Mouse (Mus musculus) left cerebral cortex, postnatal 4 days (tissue): ENCODE data around the gene Rdh11. TPM values are rescaled to one million over a fixed set of nuclear protein-coding genes. Genes with fewer than 3 reads are reported as not detected.

Experiments
- DNase-seq: peaks from one replicate; pipeline ENCODE4 v3.0.0-alpha.2; 2022
- intact Hi-C: fragments of 180-260 bp; cut with DNase I; formaldehyde crosslinking; loops from one replicate; pipeline ENCODE4 v1.15.1; 2025
- total RNA-seq, 2 experiments: library from RNA; stranded (reverse); gene quantifications; 2 replicates each; pipeline ENCODE4 v1.2.3; 2021

Gene Rdh11
- total RNA-seq, 2 experiments from 2014 or later: 41.4 to 43.2 TPM

- intact Hi-C loops: no loop called here
- no peak for DNase-seq
These were observed 51.3 kb downstream of the Rdh11 start for GRCm38 (mm10) chr12:79140811-79141210.

- intact Hi-C loops: no loop called here
- DNase-seq: no peak
These were observed 52.7 kb downstream of the Rdh11 start for GRCm38 (mm10) chr12:79139417-79139816.

DNA sequence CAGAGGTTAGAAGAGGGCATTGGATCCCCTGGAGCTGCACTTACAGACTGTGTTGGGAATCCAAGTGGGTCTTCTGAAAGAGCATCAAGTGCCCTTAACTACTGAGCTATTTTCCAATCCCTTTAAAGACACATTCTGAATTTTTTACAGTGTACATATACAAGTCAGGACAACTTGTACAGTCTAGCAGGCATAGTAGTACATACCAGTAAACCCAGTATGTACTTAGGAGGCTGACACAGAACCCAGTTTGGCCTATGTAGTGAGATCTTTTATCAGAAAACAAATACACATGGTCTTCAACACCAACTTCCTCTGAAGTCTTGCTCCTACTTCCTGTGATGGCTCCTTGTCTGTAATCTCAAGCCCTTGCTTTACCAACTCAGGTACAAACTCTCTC, 53.1 kb downstream of the Rdh11 start:
- DNase-seq: no peak
- intact Hi-C loops: no loop called here

- DNase-seq: no peak
- intact Hi-C loops: no loop called here
These were observed 55.1 kb downstream of the Rdh11 start for GRCm38 (mm10) chr12:79136949-79137348.

DNA sequence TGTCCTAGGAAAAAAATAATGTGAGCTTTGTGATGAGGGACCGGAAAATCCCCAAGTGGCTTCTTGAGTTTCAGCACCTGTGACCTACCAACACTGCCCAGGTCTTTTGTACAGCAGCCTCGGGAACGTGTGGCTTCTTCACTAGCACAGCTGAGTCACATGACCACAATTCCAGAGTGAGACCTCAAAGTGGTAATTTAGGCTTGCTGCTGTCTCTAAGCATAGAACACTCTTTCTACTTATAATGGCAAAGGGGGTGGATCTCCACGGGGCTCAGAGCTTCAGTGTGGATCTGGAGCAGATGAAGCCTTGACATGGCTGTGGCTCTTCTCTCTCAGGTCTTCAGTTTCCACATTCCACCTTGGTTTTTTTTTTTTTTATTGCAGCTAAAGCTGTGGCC, 57.0 kb downstream of the Rdh11 start:
- no peak for DNase-seq
- intact Hi-C loops: no loop called here

DNA sequence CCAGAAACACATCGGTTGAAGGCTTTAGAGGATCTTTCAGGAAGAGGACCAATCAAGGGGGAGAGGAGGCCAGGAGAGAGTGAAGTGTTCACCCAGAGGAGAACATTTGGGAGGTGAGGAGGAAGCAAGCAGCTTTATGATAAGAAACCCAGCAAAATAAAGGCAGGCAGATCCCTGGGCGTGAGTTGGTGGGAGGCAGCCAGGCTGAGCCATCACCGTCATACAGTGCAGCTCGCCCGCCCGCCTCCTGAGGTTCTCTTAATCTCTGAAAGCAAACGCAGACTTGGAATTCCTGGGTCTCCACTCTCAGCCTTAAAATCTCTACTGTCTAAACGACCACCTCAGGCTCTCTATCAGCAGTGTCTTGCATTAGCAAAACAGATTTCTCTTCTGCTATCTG, 57.4 kb downstream of the Rdh11 start:
- no peak for DNase-seq
- intact Hi-C loops: no loop called here

DNA sequence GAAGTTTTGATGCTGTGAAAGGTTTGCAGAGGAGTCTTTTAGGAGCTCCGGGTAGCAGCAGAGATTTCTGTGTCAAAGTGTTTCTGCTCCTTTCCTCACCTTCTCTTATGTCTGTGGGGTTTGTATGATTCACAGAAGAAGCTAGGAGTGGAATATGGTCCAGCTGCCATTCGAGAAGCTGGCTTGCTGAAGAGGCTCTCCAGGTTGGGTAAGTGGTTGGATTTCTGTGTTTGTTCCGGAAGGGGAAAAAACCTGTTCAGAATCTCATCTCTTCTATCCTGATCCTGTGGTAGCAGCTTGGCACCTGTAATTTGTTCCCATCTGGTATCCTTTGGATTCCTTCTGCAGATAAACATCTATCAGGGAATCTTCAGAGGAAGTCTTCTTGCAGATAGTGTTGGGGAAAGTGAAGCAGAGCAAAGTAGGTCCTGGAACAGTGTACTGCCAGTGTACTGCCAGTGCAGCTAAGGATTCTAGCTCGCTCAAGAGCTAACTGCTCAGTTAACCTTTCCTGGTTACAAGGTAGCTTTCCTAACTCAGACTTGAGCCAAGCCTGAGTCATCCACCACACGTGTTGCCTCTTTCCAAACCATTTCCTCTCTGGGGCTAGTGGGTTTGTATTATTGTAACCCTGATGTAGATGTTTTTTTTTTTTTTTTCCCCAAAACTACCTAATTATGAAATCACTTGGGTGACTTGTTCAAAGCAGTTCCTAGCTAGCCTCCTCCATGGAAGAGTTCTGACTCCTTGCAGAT, 60.2 kb downstream of the Rdh11 start:
- no peak for DNase-seq
- intact Hi-C loops: no loop called here

- intact Hi-C loops: no loop called here
- no peak for DNase-seq
These were observed 60.9 kb downstream of the Rdh11 start for GRCm38 (mm10) chr12:79131178-79131675.

- peak; percentile 66 for DNase-seq
- intact Hi-C loops: no loop called here
These were observed 61.6 kb downstream of the Rdh11 start, which contains the start of gene Arg2 for GRCm38 (mm10) chr12:79130299-79131177. Gene Arg2 (plus strand): TSS chr12:79130777.

Other genes starting within 250 kb of the Rdh11 start
- gene Tmem229b, start 184.7 kb downstream of the Rdh11 start, total RNA-seq: 100 to 1,000 TPM; 116 to 121 TPM
- gene Plekhh1, start 163.1 kb downstream of the Rdh11 start, total RNA-seq: 1 to 10 TPM; 3.3 to 3.5 TPM
- 1 to 10 TPM; 8.9 to 9.5 TPM for gene Pigh, start 102.6 kb downstream of the Rdh11 start, total RNA-seq
- gene Arg2, start 61.5 kb downstream of the Rdh11 start, total RNA-seq: 10 to 100 TPM; 13.6 to 14.0 TPM
- gene Vti1b, start 19.6 kb downstream of the Rdh11 start, total RNA-seq: 100 to 1,000 TPM; 153 to 159 TPM
- gene Rdh12, start 16.6 kb upstream of the Rdh11 start, total RNA-seq: 1 to 10 TPM in 1 of 2 experiments, under 1 TPM in 1; 0.84 to 1.3 TPM
- gene Zfyve26, start 104.0 kb upstream of the Rdh11 start, total RNA-seq: 10 to 100 TPM; 23.1 to 26.3 TPM
- gene Rad51b, start 105.0 kb upstream of the Rdh11 start, total RNA-seq: under 1 TPM; 0.56 to 0.84 TPM